Mouse (Mus musculus) forebrain, embryonic 15.5 days (tissue): ENCODE measurements around the gene Sdhd. TPM values are rescaled to one million over a fixed set of nuclear protein-coding genes. Genes with fewer than 3 reads are reported as not detected.

Experiments
- ATAC-seq: fragments of 200-750 bp; cut with Nextera tagmentation; replicated peaks from 2 replicates; pipeline ENCODE4 v1.8.0; 2017; ENCODE audit warnings: mild to moderate bottlenecking, moderate TSS enrichment, moderate library complexity
- H3K27ac ChIP-seq: fragments of 300-500 bp; sonication (generic); replicated peaks from 2 replicates; pipeline ENCODE4 v1.5.1; 2015; ENCODE audit warnings: mild to moderate bottlenecking, inconsistent platforms
- H3K27me3 ChIP-seq: fragments of 300-500 bp; sonication (generic); 2 replicates; pipeline ENCODE4 v1.6.1; 2015; ENCODE audit warnings: inconsistent platforms
- H3K36me3 ChIP-seq: fragments of 300-500 bp; sonication (generic); 2 replicates; pipeline ENCODE4 v1.6.1; 2015; ENCODE audit warnings: mild to moderate bottlenecking, inconsistent platforms
- H3K4me1 ChIP-seq: fragments of 300-500 bp; sonication (generic); 2 replicates; pipeline ENCODE4 v1.6.1; 2015; ENCODE audit warnings: inconsistent platforms
- H3K4me2 ChIP-seq: fragments of 300-500 bp; sonication (generic); replicated peaks from 2 replicates; pipeline ENCODE4 v1.6.1; 2015; ENCODE audit warnings: mild to moderate bottlenecking, inconsistent platforms
- H3K4me3 ChIP-seq: fragments of 300-500 bp; sonication (generic); 2 replicates; pipeline ENCODE4 v1.5.1; 2015; ENCODE audit warnings: mild to moderate bottlenecking, inconsistent platforms
- H3K9ac ChIP-seq: fragments of 300-500 bp; sonication (generic); replicated peaks from 2 replicates; pipeline ENCODE4 v1.6.1; 2015; ENCODE audit warnings: mild to moderate bottlenecking, inconsistent platforms
- H3K9me3 ChIP-seq: fragments of 300-500 bp; sonication (generic); 2 replicates; pipeline ENCODE4 v1.6.1; 2016; ENCODE audit warnings: inconsistent platforms
- WGBS: fragments of 180-500 bp; shearing (Covaris S2); methylation state at CpG from one replicate; pipeline ENCODE4 v1.1.7; 2015; ENCODE audit warnings: mixed read lengths; 5-methylcytosine and 5-hydroxymethylcytosine counted together
- polyA plus RNA-seq: library from polyadenylated mRNA; unstranded; fragments of >200 nt; fragmentation: Nextera tagmentation; extraction: Ambion mirVana; gene quantifications from 2 replicates; pipeline ENCODE4 v1.2.1, GENCODE M21; 2015

The Sdhd gene
- polyA plus RNA-seq, 1 experiment from 2014 or later, result 197 TPM

- ATAC-seq, result no peak; the same call in 1 of the 2 replicates
- peak overlapping the region; percentile 84 for H3K27ac ChIP-seq
- H3K4me3 ChIP-seq, result peak overlapping the region; percentile 93
- H3K4me1 ChIP-seq, result peaks cover 32% of the 10 kb centered on the region
- peak overlapping the region; percentile 90 for H3K9ac ChIP-seq
- WGBS, result 6% methylated on average over 6 of the region's 6 CpGs
- peaks cover 47% of the 10 kb centered on the region for H3K36me3 ChIP-seq
- H3K9me3 ChIP-seq, result no peaks in the 10 kb centered on the region
- no peaks in the 10 kb centered on the region for H3K27me3 ChIP-seq
- H3K4me2 ChIP-seq, result peak overlapping the region; percentile 86
Observed at GRCm38 (mm10) chr9:50604338-50604737, 726 bp upstream of the Sdhd start.

GRCm38 (mm10) chr9:50603998-50604324 is 349 bp upstream of the Sdhd start:
- ATAC-seq, result peak; percentile 91
- Histone ChIP-seq H3K27ac (peak overlapping the region; percentile 84), H3K9ac (peak overlapping the region; percentile 90), H3K9me3 (no peaks in the 10 kb centered on the region), H3K36me3 (peaks cover 48% of the 10 kb centered on the region), H3K4me1 (peaks cover 32% of the 10 kb centered on the region), H3K4me3 (peak overlapping the region; percentile 93), H3K4me2 (peak overlapping the region; percentile 86), H3K27me3 (no peaks in the 10 kb centered on the region)
- WGBS, result under 1% methylated on average over 24 of the region's 24 CpGs

GRCm38 (mm10) chr9:50602055-50602845 is 1.4 kb downstream of the Sdhd start:
- H3K4me1 ChIP-seq, result peaks cover 32% of the 10 kb centered on the region
- no peaks in the 10 kb centered on the region for H3K27me3 ChIP-seq
- peaks cover 49% of the 10 kb centered on the region for H3K36me3 ChIP-seq
- WGBS, result 90% methylated on average over 7 of the region's 7 CpGs
- H3K27ac ChIP-seq, result no peak overlapping the region
- peak overlapping the region; percentile 86 for H3K4me2 ChIP-seq
- H3K9me3 ChIP-seq, result no peaks in the 10 kb centered on the region
- no peak for ATAC-seq
- H3K9ac ChIP-seq, result no peak overlapping the region
- peak overlapping the region; percentile 93 for H3K4me3 ChIP-seq

GRCm38 (mm10) chr9:50601536-50601935 is 2.1 kb downstream of the Sdhd start:
- Histone ChIP-seq H3K9ac (no peak overlapping the region), H3K4me1 (peaks cover 32% of the 10 kb centered on the region), H3K4me2 (no peak overlapping the region), H3K27me3 (no peaks in the 10 kb centered on the region), H3K4me3 (no peak overlapping the region), H3K27ac (no peak overlapping the region), H3K36me3 (peaks cover 51% of the 10 kb centered on the region), H3K9me3 (no peaks in the 10 kb centered on the region)
- ATAC-seq, result no peak
- 90% methylated on average over 6 of the region's 6 CpGs for WGBS

- Histone ChIP-seq H3K4me2 (no peak overlapping the region), H3K9ac (no peak overlapping the region), H3K4me3 (no peak overlapping the region), H3K4me1 (peaks cover 4% of the 10 kb centered on the region), H3K27me3 (no peaks in the 10 kb centered on the region), H3K36me3 (peaks cover 56% of the 10 kb centered on the region), H3K9me3 (no peaks in the 10 kb centered on the region), H3K27ac (no peak overlapping the region)
- 97% methylated on average over 8 of the region's 8 CpGs for WGBS
- no peak for ATAC-seq
Observed at GRCm38 (mm10) chr9:50596973-50597372, 6.6 kb downstream of the Sdhd start.

GRCm38 (mm10) chr9:50594794-50595417 is 8.7 kb downstream of the Sdhd start:
- H3K9me3 ChIP-seq, result no peaks in the 10 kb centered on the region
- peaks cover 49% of the 10 kb centered on the region for H3K36me3 ChIP-seq
- H3K4me1 ChIP-seq, result no peaks in the 10 kb centered on the region
- ATAC-seq, result no peak
- no peak overlapping the region for H3K27ac ChIP-seq
- H3K4me3 ChIP-seq, result no peak overlapping the region
- H3K9ac ChIP-seq, result no peak overlapping the region
- no peak overlapping the region for H3K4me2 ChIP-seq
- H3K27me3 ChIP-seq, result no peaks in the 10 kb centered on the region
- 81% methylated on average over 12 of the region's 12 CpGs for WGBS

GRCm38 (mm10) chr9:50593544-50593943 is 10.1 kb downstream of the Sdhd start:
- no peaks in the 10 kb centered on the region for H3K4me1 ChIP-seq
- H3K27ac ChIP-seq, result no peak overlapping the region
- WGBS, result 72% methylated on average over 3 of the region's 3 CpGs
- H3K4me3 ChIP-seq, result no peak overlapping the region
- H3K27me3 ChIP-seq, result no peaks in the 10 kb centered on the region
- H3K9me3 ChIP-seq, result no peaks in the 10 kb centered on the region
- H3K4me2 ChIP-seq, result no peak overlapping the region
- no peak overlapping the region for H3K9ac ChIP-seq
- ATAC-seq, result no peak
- peaks cover 37% of the 10 kb centered on the region for H3K36me3 ChIP-seq

- no peak overlapping the region for H3K9ac ChIP-seq
- no peaks in the 10 kb centered on the region for H3K9me3 ChIP-seq
- WGBS, result 91% methylated on average over 9 of the region's 9 CpGs
- H3K4me2 ChIP-seq, result no peak overlapping the region
- H3K4me3 ChIP-seq, result no peak overlapping the region
- H3K27ac ChIP-seq, result no peak overlapping the region
- peaks cover 31% of the 10 kb centered on the region for H3K36me3 ChIP-seq
- no peaks in the 10 kb centered on the region for H3K27me3 ChIP-seq
- H3K4me1 ChIP-seq, result no peaks in the 10 kb centered on the region
- no peak for ATAC-seq
Observed at GRCm38 (mm10) chr9:50592955-50593354, 10.7 kb downstream of the Sdhd start.

GRCm38 (mm10) chr9:50590856-50591518 is 12.6 kb downstream of the Sdhd start:
- Histone ChIP-seq H3K9ac (no peak overlapping the region), H3K4me1 (no peaks in the 10 kb centered on the region), H3K9me3 (no peaks in the 10 kb centered on the region), H3K4me3 (no peak overlapping the region), H3K4me2 (no peak overlapping the region), H3K27ac (no peak overlapping the region), H3K36me3 (peaks cover 12% of the 10 kb centered on the region; the same call in 1 of the 2 replicates), H3K27me3 (no peaks in the 10 kb centered on the region)
- WGBS, result 75% methylated on average over 10 of the region's 10 CpGs
- no peak for ATAC-seq

GRCm38 (mm10) chr9:50586955-50587354 is 16.7 kb downstream of the Sdhd start:
- 76% methylated on average over 4 of the region's 4 CpGs for WGBS
- H3K9ac ChIP-seq, result no peak overlapping the region

GRCm38 (mm10) chr9:50585145-50585818 is 18.3 kb downstream of the Sdhd start:
- 87% methylated on average over 6 of the region's 6 CpGs for WGBS
- Histone ChIP-seq H3K4me1 (no peaks in the 10 kb centered on the region), H3K27ac (no peak overlapping the region), H3K27me3 (no peaks in the 10 kb centered on the region), H3K4me2 (no peak overlapping the region), H3K9me3 (no peaks in the 10 kb centered on the region), H3K4me3 (no peak overlapping the region), H3K9ac (no peak overlapping the region), H3K36me3 (no peaks in the 10 kb centered on the region)
- no peak for ATAC-seq

More at GRCm38 (mm10) chr9:50586955-50587354, 16.7 kb downstream of the Sdhd start:
- Histone ChIP-seq H3K27me3 (no peaks in the 10 kb centered on the region), H3K4me2 (no peak overlapping the region), H3K27ac (no peak overlapping the region), H3K4me3 (no peak overlapping the region), H3K9me3 (no peaks in the 10 kb centered on the region), H3K4me1 (no peaks in the 10 kb centered on the region), H3K36me3 (no peaks in the 10 kb centered on the region)
- no peak for ATAC-seq

GRCm38 (mm10) chr9:50580370-50580769 is 23.2 kb downstream of the Sdhd start:
- Histone ChIP-seq H3K27ac (no peak overlapping the region), H3K4me3 (no peak overlapping the region), H3K4me2 (no peak overlapping the region), H3K9ac (no peak overlapping the region), H3K4me1 (no peaks in the 10 kb centered on the region), H3K27me3 (no peaks in the 10 kb centered on the region), H3K36me3 (no peaks in the 10 kb centered on the region), H3K9me3 (no peaks in the 10 kb centered on the region)
- WGBS, result 30% methylated on average over 4 of the region's 4 CpGs
- ATAC-seq, result no peak
